Mouse (Mus musculus): Measurements from ENCODE around the gene Zfp94. TPM values are rescaled to one million over a fixed set of nuclear protein-coding genes. Genes with fewer than 3 reads are reported as not detected.
"Not testable (repeated sequence)": the region's sequence is repeated elsewhere in the genome, so short reads cannot be mapped to it uniquely, and the experiment has no call there.

Gene Zfp94
- total RNA-seq, 2 experiments from 2014 or later, result 1.7 to 2.1 TPM

DNA sequence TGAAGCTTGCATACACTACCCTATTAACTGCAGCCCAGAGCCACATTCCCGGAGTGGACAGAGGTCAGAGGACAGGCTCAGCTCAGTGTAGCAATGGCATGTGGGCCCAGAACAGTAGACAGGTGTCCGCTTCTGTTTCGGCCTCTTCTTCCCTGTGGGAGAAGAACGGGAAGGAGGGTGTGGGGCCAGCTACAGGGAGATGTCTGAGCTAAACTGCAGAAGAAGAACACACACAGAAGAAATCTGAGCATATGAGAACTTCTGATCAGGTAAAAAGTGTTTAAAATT, 35.7 kb downstream of the Zfp94 start:
- intact Hi-C loops (cut with DNase I), result no loop called here
- no peak for DNase-seq

DNA sequence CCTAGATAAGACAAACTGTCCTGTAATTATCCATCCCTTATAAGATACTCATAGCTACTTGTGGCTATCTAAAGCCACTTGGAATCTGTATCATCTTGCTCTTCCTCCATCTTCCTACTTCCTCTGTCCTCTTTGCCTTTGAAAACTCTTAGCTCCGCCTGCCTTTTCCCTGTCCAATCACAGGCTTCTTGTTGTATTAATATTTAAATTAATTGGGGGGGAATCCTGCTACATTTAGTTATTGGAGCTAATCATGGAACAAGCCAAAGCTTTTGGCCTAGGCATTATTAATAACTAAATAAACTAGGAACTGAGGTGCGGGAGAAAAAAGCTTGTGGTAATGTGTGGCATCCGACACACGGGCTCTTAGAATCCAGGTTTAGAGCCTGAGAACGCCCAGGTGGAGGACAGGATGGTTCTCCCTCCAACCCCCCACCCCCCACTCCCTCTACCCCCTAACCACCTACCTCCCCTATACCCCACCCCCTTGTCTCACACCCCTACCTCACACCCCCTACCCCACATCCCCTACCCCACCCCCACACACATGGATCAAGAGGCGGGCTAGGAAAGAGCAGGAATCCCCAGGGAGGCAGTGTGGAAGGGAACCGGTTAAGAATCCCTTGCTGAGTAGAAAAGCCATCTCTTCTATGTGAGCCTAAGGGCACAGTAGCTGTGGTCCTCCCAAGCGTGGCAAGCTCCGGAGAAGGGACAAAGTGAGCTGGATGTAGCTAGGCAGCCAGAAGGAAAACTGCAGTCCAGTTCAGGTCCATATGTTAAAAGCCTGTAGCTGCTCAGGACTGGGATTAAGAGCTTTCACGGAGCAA, 36.2 kb downstream of the Zfp94 start:
- intact Hi-C loops (cut with DNase I), result no loop called here
- no peak for DNase-seq

DNA sequence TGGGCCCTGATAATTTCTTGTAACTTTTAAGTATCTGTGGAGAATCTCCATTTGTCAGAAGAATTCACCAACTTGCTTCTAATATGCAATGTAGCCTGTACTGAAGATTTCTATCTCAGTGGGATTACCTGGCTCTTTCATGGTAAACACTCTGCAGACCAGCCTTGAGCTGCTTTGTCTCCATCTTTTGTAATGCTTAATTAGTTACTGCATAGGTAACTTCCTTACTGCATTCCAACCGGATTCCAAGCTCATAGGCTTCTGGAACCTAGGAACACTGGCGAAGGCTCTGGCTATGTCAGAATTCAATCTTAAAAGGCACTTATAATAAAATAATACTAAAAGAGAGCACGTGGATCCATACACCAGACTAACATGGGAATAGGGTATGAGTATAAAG, 37.7 kb downstream of the Zfp94 start:
- intact Hi-C loops (cut with DNase I); DNase-seq: not testable (repeated sequence)

DNA sequence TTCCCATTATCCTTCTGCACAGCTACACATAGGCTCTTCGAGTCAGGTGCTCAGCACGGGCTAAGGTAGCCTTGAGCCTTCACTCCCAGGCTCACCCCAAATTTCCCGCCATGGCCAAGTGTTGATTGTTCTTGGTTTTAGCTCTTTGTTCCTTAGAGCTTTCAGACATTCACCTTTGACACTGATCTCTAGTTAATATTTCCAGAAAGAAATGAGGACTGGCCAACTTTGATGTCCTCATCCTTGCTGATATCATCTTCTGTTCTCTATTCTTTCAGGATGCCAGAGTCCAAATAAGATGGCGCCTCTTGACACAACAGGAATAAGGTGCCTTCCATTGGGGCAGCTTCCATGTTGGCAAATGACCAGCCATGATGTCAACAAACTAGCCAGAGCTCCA, 42.0 kb downstream of the Zfp94 start:
- intact Hi-C loops (cut with DNase I), result no loop called here
- DNase-seq, result no peak

DNA sequence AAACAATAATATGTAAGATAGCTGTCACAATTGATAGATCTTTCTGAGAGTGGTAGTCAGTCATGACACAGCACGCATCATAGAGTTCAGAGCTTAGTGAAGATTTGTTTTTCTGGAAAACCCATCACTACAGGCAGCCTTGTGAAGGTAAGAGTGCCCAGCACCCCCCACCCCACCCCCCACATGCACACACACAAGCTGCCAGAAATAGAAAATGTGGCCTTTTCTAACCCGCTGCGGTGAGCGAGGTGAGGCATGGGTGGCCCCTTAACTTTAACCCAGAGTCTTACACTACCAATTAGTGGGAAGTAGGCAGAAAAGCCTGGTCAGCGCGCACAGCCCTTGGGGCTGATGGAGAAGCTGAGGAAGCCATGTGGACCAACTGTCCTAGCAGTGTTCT, 45.3 kb downstream of the Zfp94 start:
- DNase-seq, result no peak
- intact Hi-C loops (cut with DNase I), result no loop called here

DNA sequence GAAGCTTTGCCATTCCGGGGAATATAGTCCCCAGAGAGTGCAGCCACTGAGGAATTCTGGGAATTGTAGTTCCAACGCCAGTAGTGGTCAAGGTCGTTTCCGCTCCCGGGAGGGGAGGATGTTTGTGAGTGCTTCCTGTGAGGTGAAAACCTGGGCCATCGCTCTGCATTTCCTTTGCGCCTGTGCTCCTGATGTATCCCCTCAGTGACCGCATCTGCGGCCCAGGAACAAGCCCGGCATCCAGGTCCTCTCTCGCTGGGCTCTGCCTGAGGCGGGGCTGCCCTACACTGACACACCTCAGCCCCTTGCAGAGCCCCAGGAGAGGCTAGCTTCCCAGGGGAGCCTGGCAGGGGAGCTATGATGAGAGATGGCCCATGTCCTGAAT, 46.2 kb downstream of the Zfp94 start, which contains the start of gene Zfp93:
Gene Zfp93 (plus strand): TSS at position 133 of the 385 bp plus-strand sequence.
- DNase-seq, result peak; percentile 67 to 72
- intact Hi-C loops (cut with DNase I), result no loop called here

DNA sequence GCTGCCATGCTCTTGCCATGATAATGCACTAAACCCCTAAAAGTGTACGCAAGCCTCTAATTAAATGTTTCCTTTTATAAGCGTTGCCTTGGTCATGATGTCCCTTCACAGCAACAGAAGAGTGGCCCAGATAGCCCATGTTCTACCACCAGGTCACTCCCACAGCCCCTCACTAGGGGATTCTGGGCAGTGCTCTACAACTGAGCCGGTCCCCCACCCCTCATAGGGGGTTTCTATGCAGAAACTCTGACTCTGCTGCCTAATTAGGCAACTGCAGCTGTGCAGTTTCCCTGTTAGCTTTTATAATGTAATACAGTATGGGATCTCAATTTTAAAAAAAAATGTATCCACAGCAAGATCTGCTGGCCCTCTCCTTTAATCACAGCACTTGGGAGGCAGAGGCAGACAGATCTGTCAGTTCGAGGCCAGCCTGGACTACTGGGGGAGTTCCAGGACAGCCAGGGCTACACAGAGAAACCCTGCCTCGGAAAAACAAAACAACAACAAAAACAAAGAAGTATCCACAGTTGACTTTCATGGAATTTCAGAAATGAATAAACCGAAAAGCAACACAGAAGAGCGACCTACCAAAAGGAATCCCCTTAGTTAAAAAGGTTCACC, 46.7 kb downstream of the Zfp94 start:
- no peak for DNase-seq
- intact Hi-C loops (cut with DNase I), result loop anchor here (2.0 kb wide), 1 partner anchor 15 kb away; the partner anchor contains the start of gene Zfp108

DNA sequence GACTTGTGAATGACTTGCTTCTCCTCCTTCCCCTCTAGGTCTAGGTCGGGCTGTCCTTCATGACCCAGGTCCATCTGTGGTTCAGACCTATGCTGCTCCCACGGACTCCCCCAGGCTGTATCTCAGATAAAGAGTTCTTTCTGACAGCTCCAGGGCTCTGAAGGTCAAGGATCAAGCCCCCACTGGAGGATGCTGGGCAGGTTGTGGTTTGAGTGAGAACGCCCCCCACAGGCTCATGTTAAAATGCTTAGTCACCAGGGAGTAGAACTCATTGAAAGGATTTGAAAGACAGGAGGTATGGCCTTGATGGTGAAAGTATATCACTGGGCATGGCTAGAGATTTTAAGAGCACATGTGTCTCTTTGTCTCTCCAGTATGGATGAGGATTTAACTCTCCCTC, 47.2 kb downstream of the Zfp94 start:
- no peak for DNase-seq
- intact Hi-C loops (cut with DNase I), result loop anchor here (2.0 kb wide), 1 partner anchor 14 kb away; the partner anchor contains the start of gene Zfp108

DNA sequence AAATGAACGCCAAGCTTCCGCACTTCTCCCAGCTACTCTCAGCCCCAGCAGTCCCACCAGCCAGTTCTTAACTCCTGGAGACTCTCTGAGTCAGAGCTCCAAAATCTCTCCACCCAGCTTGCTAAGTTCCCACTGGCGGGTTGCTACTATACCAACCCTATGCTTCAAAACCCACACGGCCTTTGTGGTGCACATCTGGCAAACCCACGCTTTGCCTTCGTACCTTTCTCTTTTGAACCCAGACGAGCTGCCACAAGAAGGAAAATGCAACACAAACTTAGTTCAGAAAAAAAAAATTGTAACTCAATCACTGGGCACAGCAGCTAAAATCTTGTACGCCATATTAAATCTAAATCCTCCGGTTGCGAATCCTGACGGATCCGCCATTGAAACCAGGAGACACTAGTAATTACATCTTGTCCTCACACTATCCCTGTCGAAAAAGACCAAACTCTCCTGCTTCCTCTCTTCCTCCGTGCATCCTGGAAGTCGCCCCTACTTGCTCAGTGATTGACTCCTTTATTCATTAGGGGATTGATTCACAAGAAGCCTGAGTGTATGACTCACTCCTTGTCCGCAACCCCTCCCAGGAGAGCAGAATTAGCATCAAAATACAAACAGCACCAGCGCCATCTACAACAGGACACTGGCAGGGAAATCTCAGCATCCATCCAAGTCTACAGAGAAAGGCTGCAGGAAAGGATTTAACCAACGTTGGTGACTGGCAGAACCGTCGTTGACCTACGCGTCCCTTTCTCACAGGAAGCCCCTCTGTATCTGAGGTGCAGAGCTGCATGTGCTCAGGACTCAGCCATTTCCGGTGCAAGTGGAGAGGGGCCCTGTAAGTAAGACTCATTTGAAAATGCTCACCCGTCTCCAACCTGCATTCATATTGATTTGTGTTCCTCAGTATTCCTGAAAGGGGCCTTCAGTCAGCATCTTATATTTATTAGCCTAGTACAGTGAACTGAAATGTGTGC, 48.0 kb downstream of the Zfp94 start:
- DNase-seq, result no peak
- intact Hi-C loops (cut with DNase I), result loop anchor here (2.0 kb wide), 1 partner anchor 14 kb away; the partner anchor contains the start of gene Zfp108

DNA sequence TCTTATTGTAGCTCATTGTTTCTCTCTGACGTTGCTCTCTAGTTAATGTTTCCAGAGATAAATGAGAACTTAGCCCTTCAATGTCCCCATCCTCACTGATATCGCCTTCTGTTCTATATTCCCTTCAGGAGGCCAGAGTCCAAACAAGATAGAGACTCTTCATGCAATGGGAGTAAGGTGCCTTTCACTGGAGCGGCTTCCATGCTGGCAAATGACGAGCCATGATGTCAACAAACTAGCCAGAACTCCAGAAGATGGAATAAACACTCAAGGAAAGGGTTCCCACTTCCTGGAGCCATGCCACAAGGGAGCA, 56.5 kb downstream of the Zfp94 start:
- intact Hi-C loops (cut with DNase I), result no loop called here
- no peak for DNase-seq

DNA sequence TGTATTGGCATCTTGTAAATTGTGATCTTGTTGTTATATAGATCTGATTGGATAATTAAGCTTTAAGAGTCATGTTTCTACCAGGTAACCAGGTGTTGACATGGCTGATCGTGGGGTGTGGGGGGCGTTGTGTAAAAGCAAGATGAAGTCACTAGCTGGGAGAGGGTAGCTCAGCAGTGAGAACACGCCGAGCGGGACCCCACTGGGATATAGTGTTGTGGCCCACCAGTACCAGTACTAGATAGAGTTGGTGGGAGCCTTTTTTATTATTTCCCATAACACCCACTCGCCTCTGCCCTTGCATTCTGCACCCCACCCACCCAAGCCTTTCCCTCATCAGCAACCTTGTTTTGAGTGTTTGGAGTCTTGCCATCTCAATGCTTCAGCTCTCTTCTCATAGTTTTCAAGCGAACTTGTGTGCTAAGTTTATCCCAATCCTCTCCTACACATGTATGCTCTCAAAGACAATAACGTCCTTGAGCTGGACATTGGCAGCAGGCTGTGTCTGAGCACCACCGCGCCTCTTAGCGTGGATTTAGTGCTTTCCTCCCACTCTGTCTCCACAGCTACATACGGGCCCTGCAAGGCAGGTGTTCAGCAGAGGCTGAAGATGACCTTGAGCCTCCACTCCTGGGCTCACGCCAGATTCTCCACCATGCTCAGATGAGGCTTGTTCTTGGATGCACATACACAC, 57.0 kb downstream of the Zfp94 start:
- intact Hi-C loops (cut with DNase I), result no loop called here
- no peak for DNase-seq

DNA sequence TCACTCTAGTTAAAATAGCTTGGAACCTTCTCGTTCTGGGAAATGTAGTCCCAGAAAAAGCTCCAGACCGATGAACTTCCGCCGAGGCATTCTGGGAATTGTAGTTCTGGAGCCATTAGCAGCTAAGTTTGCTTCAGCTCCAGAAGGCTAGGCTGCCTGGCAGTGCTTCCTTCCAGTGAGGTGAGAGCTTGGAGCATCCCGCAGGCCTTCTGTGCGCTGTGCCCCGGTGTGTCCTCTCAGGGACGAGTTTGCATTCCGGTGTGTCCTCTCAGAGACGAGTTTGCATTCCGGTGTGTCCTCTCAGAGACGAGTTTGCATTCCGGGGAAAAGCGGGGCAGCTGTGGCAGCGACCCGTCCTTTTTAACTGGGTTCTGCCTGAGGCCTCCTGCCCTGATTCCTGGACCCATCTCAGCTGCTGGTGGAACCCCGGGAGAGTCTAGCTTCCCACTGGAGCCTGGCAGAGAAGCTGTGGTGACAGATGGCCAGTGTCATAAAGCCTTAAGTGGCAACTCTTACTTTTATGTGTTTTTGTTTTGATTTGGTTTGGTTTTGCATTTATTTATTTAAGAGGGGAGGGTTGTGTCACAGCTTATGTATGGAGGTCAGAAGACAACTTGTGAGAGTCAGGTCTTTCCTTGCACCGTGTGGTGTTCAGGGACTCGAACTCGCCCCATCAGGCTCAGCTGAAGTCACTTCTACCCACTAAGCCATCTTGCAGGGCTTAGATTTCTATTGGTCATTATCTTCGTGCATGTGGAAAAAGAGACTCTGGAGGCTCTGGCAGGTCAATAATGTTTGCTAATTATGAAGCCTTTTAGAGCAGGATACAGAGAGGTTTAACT, 61.6 kb downstream of the Zfp94 start, which contains the start of gene Zfp108:
Gene Zfp108 (plus strand): TSS at position 162 of the 842 bp plus-strand sequence.
- intact Hi-C loops (cut with DNase I), result loop anchor here (2.0 to 5.0 kb wide), 3 partner anchors 14 to 123 kb away; partner anchors contain the start of gene Zfp235
- peak; percentile 72 to 82 for DNase-seq

DNA sequence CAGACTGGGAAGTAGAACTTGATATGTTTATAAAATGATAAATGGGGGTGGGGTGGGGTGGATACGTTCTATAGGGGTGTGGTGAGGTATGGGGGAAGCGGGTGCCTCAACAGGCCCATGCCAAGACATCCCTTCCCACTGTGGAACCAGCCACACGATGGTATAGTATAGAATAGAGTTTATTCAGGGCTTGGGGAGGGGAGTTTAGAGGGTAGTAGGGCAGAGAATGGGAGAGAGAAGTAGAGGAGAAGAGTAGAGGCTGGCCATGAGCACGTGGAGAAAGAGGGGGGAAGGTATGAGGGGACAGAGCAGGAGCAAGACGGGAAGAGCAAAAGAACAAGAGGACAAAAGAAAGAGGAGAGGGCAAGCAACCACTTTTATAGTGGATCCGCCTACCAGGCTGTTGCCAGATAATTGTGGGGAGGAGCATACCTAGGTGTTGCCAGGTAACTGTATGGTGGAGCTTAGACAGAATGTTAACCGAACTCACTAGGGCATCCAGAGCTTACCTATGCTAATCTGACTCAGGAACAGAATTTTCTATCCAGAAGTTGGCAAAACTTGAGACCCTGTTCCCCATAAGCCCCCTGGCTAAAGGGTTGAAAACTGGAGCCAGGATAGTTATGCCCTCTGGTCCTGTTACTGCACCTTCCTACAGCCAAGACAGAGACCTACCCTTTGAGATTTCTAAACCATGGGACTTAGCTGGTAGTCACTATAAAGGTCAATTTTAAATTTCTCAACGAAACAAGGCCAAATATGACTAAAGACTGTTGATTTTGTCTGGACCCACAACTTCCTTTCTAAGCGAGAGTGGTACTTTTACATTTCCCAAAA, 62.5 kb downstream of the Zfp94 start:
- intact Hi-C loops (cut with DNase I), result loop anchor here (2.0 to 5.0 kb wide), 3 partner anchors 15 to 122 kb away; partner anchors contain the start of gene Zfp235
- no peak for DNase-seq

Small RNA genes lying within 50 kb of the gene (microRNA-seq; reads per million reads assigned to microRNA genes)
- 0 reads per million in 2 experiments for gene Gm27592

Other genes starting within 250 kb of the Zfp94 start
- gene Zfp180, start 234.7 kb downstream of the Zfp94 start, total RNA-seq (2021), result 10 to 100 TPM; 10.4 to 11.0 TPM
- gene Zfp112, start 204.4 kb downstream of the Zfp94 start, total RNA-seq (2021), result 1 to 10 TPM; 3.1 to 5.1 TPM
- gene Zfp235, start 182.5 kb downstream of the Zfp94 start, total RNA-seq (2021), result 1 to 10 TPM; 6.7 to 6.8 TPM
- gene Zfp114, start 141.6 kb downstream of the Zfp94 start, total RNA-seq (2021), result under 1 TPM; 0.12 to 0.15 TPM
- gene Zfp111, start 105.2 kb downstream of the Zfp94 start, total RNA-seq (2021), result 1 to 10 TPM; 4.0 to 5.0 TPM
- gene Zfp109, start 79.1 kb downstream of the Zfp94 start, total RNA-seq (2021), result 1 to 10 TPM; 1.9 to 2.1 TPM
- gene Zfp108, start 61.9 kb downstream of the Zfp94 start, total RNA-seq (2021), result 1 to 10 TPM; 1.8 to 1.9 TPM
- 1 to 10 TPM; 3.1 to 4.9 TPM for gene Zfp93, start 46.2 kb downstream of the Zfp94 start, total RNA-seq (2021)
- 1 to 10 TPM; 3.3 to 4.0 TPM for gene Zfp61, start 15.4 kb downstream of the Zfp94 start, total RNA-seq (2021)
- not detected for gene Tescl, start 17.3 kb upstream of the Zfp94 start, total RNA-seq (2021)
- gene Lypd5, start 32.5 kb upstream of the Zfp94 start, total RNA-seq (2021), result not detected
- 1 to 10 TPM; 1.0 to 3.3 TPM for gene Kcnn4, start 53.6 kb upstream of the Zfp94 start, total RNA-seq (2021)
- gene Smg9, start 83.0 kb upstream of the Zfp94 start, total RNA-seq (2021), result 10 to 100 TPM in 1 of 2 experiments, 1 to 10 TPM in 1; 9.4 to 10.2 TPM
- not detected for gene Irgc1, start 135.6 kb upstream of the Zfp94 start, total RNA-seq (2021)
- gene Plaur, start 145.8 kb upstream of the Zfp94 start, total RNA-seq (2021), result 1 to 10 TPM; 3.5 to 4.0 TPM
- gene Cadm4, start 165.4 kb upstream of the Zfp94 start, total RNA-seq (2021), result 10 to 100 TPM; 14.3 to 14.7 TPM
- gene Zfp428, start 190.3 kb upstream of the Zfp94 start, total RNA-seq (2021), result 10 to 100 TPM; 13.8 to 14.7 TPM
- not detected for gene AC161166.1, start 195.8 kb upstream of the Zfp94 start, total RNA-seq (2021)
- 10 to 100 TPM; 18.2 to 19.5 TPM for gene Irgq, start 214.0 kb upstream of the Zfp94 start, total RNA-seq (2021)
- not detected for gene Pinlyp, start 229.5 kb upstream of the Zfp94 start, total RNA-seq (2021)
- gene Xrcc1, start 229.6 kb upstream of the Zfp94 start, total RNA-seq (2021), result 10 to 100 TPM; 23.8 to 26.3 TPM